Mouse (Mus musculus) thymus, adult 2 months (tissue): ENCODE results near the gene Aim2. TPM values are rescaled to one million over a fixed set of nuclear protein-coding genes. Genes with fewer than 3 reads are reported as not detected.
"Not testable (repeated sequence)": the region's sequence is repeated elsewhere in the genome, so short reads cannot be mapped to it uniquely, and the experiment has no call there.

Source experiments
- DNase-seq: peaks from one replicate; pipeline ENCODE4 v3.0.0; 2021
- H3K27ac ChIP-seq: fragments of 200-500 bp; 2 replicates; pipeline ENCODE4 v1.5.1; 2012; ENCODE audit warnings: low read length, control low read depth; ENCODE audit not compliant: control insufficient read depth, insufficient read depth
- H3K27me3 ChIP-seq: fragments of 200-500 bp; 2 replicates; pipeline ENCODE4 v1.6.1; 2012; ENCODE audit warnings: mild to moderate bottlenecking, low read length, moderate library complexity, mixed read lengths; ENCODE audit not compliant: control insufficient read depth, insufficient read depth
- H3K36me3 ChIP-seq: fragments of 200-500 bp; 2 replicates; pipeline ENCODE4 v1.6.1; 2012; ENCODE audit warnings: mild to moderate bottlenecking, low read length, moderate library complexity; ENCODE audit not compliant: control insufficient read depth, insufficient read depth
- H3K4me1 ChIP-seq: fragments of 200-500 bp; replicated peaks from 2 replicates; pipeline ENCODE4 v1.6.1; 2012; ENCODE audit warnings: low read length; ENCODE audit not compliant: control insufficient read depth, insufficient read depth
- H3K4me3 ChIP-seq: fragments of 200-500 bp; 2 replicates; pipeline ENCODE4 v1.5.1; 2012; ENCODE audit warnings: mild to moderate bottlenecking, low read length, control low read depth, moderate library complexity; ENCODE audit not compliant: control insufficient read depth, insufficient read depth
- CTCF ChIP-seq: fragments of 200-500 bp; IDR thresholded peaks from 2 replicates; pipeline ENCODE4 v1.5.1; 2012; ENCODE audit warnings: mild to moderate bottlenecking, control low read depth, low read length, moderate library complexity, borderline replicate concordance; ENCODE audit not compliant: control insufficient read depth, poor library complexity, insufficient read depth; ENCODE audit errors: extremely low read depth
- POLR2A ChIP-seq: fragments of 200-500 bp; IDR thresholded peaks from 2 replicates; pipeline ENCODE4 v1.6.1; 2012; ENCODE audit warnings: mild to moderate bottlenecking, low read length, control low read depth, moderate library complexity; ENCODE audit not compliant: control insufficient read depth, poor library complexity, insufficient read depth; ENCODE audit errors: extremely low read depth
- WGBS: fragments of 180-500 bp; shearing (Covaris S2); methylation state at CpG from one replicate; pipeline ENCODE4 v1.1.7; 2018; 5-methylcytosine and 5-hydroxymethylcytosine counted together
- polyA plus RNA-seq: library from polyadenylated mRNA; depleted of rRNA; stranded (reverse); fragments of >200 nt; gene quantifications from 2 replicates; pipeline ENCODE4 v1.2.3, GENCODE M21; 2012; rRNA removed

Aim2 gene
- 6.5 and 7.4 TPM in 2 replicates for polyA plus RNA-seq

- H3K4me1 ChIP-seq, result no peaks in the 10 kb centered on the region
- H3K36me3 ChIP-seq, result no peaks in the 10 kb centered on the region
- H3K27me3 ChIP-seq, result no peaks in the 10 kb centered on the region
- 25% methylated on average over 10 of the region's 10 CpGs for WGBS
- H3K4me3 ChIP-seq, result no peak within 1 kb of the TSS
- no peak within 1 kb of the TSS for H3K27ac ChIP-seq
- DNase-seq, result no peak
- TF ChIP-seq POLR2A, result no peak
- no peak for TF ChIP-seq CTCF
Measured at GRCm38 (mm10) chr1:173350372-173350957, at the start of gene Aim2. Gene Aim2 (plus strand): TSS chr1:173350879.

- DNase-seq, H3K27ac ChIP-seq, H3K4me1 ChIP-seq, H3K27me3 ChIP-seq, H3K36me3 ChIP-seq, H3K4me3 ChIP-seq: not testable (repeated sequence)
- WGBS, result 78% methylated on average over 3 of the region's 3 CpGs
Measured at GRCm38 (mm10) chr1:173302795-173303194, 47.9 kb upstream of the Aim2 start.

GRCm38 (mm10) chr1:173313535-173314050 is 37.1 kb upstream of the Aim2 start:
- H3K36me3 ChIP-seq, H3K27ac ChIP-seq, H3K4me1 ChIP-seq, DNase-seq, H3K4me3 ChIP-seq, H3K27me3 ChIP-seq: not testable (repeated sequence)
- WGBS, result 50% methylated on average over 7 of the region's 7 CpGs

- 94% methylated on average over 3 of the region's 3 CpGs for WGBS
- TF ChIP-seq POLR2A (no peak), CTCF (no peak)
- no peaks in the 10 kb centered on the region for H3K4me1 ChIP-seq
Measured at GRCm38 (mm10) chr1:173315725-173316124, 35.0 kb upstream of the Aim2 start.

GRCm38 (mm10) chr1:173317925-173318477 is 32.7 kb upstream of the Aim2 start:
- H3K27ac ChIP-seq, result no peak overlapping the region
- H3K4me1 ChIP-seq, result no peaks in the 10 kb centered on the region
- H3K27me3 ChIP-seq, result no peaks in the 10 kb centered on the region
- H3K4me3 ChIP-seq, result no peak overlapping the region
- TF ChIP-seq CTCF (no peak), POLR2A (no peak)
- no peaks in the 10 kb centered on the region for H3K36me3 ChIP-seq
- DNase-seq, result no peak
- WGBS, result 89% methylated on average over 2 of the region's 2 CpGs

More at GRCm38 (mm10) chr1:173315725-173316124, 35.0 kb upstream of the Aim2 start:
- H3K36me3 ChIP-seq, result no peaks in the 10 kb centered on the region
- no peak for DNase-seq
- H3K27me3 ChIP-seq, result no peaks in the 10 kb centered on the region
- H3K4me3 ChIP-seq, result no peak overlapping the region
- H3K27ac ChIP-seq, result no peak overlapping the region

- Histone ChIP-seq H3K36me3 (no peaks in the 10 kb centered on the region), H3K4me1 (no peaks in the 10 kb centered on the region), H3K27ac (no peak overlapping the region), H3K4me3 (no peak overlapping the region), H3K27me3 (no peaks in the 10 kb centered on the region)
- WGBS, result 90% methylated on average over 8 of the region's 8 CpGs
- TF ChIP-seq CTCF, result no peak
- DNase-seq, result no peak
Measured at GRCm38 (mm10) chr1:173321593-173322248, 29.0 kb upstream of the Aim2 start.

- TF ChIP-seq CTCF (no peak), POLR2A (no peak)
- H3K27me3 ChIP-seq, result no peaks in the 10 kb centered on the region
- no peaks in the 10 kb centered on the region for H3K36me3 ChIP-seq
- WGBS, result 70% methylated on average over 6 of the region's 6 CpGs
- H3K4me3 ChIP-seq, result no peak overlapping the region
- no peak overlapping the region for H3K27ac ChIP-seq
- no peaks in the 10 kb centered on the region for H3K4me1 ChIP-seq
- DNase-seq, result no peak
Measured at GRCm38 (mm10) chr1:173322249-173322627, 28.4 kb upstream of the Aim2 start.
